Mouse (Mus musculus): Measurements from ENCODE around the gene Kcnj3.

DNA sequence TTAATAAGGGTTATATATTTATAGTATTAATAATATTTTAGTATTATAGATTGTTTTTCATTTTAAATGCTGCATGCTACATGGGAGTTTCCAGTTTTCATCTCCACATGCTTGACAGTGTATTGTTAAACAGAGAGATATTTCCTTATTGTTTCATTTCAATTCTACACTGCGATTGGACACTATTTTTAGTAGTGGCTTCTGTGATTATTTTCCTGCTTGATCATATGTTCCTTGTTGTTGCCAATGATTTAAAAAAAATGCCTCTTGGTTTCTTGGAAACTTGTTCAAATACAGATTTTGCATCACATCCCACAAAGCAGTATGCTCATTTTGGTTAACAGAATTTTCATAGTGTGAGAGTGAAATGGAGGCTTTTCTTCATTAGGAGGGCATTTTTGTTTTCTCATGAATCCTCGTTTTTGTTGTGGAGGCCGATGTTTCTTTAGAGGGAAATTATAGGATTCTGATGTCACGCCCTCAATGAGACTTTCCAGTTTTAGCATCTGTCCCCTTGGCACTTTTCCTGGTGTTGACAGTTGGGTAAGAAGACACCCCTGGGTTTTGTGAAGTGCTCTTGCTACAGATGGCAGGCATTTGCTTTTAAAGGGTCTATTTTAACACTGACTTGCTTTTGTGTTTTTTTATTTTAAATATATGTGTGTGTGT, 44.3 kb downstream of the Kcnj3 start:
- TF ChIP-seq CTCF (conservative IDR thresholded peaks at IDR 0.05; ENCODE audit: insufficient read depth, insufficient read length, low read depth, low read length) = no peak
- no peak for TF ChIP-seq POLR2A (IDR thresholded peaks at IDR 0.05; ENCODE audit: low read depth, low read length)

All from kidney, adult 2 months (tissue).